Mouse (Mus musculus): ENCODE measurements around the gene Pbxip1.

The Pbxip1 gene

DNA sequence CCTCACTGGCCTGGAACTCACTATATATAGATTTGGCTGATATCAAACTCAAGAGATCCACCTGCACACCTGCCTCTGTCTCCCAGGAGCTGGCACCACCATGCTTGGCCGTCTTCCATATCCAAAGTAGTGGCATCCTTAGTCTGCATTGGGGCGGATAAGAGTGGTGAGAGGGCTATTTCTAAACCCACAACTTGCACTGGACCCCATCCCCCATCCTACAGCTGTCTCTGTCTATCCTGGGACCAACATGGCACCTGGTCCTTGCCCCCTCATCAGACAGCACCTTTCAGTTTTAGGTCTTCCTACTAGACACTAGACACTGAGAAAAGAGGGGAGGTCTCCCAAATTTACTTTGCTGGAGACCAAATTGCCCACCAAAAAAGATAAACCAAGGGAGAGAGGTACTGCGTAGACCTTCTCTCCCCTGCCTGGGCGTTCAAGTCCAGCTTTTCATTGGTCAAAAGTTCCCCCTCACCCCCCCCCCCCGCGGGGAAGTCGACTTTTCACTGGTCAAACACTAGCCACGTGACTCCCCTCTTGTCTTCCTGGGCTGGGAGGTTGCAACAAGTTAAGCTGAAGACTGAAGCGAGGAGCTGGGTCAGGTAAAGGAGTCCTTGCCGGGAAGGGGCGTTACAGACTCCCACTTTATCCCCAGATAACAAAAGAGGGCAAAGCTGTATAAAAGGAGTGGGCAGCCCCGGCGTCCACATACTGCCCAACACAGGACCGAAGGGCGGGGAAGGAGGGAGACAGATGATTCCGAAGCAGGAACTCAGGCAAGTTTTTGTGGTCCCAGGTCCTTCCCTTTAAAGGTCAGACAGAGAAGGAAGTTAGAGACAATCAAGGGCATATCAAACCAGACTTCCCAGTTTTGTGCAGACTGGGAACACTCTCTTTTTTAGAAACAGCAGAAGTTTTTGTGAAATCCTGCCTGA, at the start of gene Pbxip1:
TSS of gene Pbxip1 (plus strand) at position 531 of the 938 bp plus-strand sequence.
- peak; percentile 59 to 69 for DNase-seq

DNA sequence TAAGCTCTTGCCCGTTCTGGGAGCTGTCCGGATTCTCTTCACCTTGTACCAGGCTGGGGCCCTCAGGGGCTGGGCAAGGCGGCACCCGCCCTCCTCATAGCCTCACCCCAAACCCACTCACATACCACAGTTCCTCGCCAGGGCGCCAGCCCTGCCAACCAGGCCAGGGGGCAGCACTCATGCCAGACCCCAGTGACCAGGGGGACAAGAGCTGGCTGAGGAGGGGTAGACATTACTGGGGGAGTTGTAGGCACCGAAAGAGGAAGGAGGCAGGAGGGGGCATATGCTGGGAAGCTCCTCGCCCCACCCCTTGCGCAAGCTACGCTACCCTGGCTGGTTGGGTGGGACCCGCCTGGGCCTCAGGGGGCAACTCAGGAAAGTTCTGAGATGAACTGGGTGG, 48.9 kb upstream of the Pbxip1 start:
- DNase-seq, result no peak

DNA sequence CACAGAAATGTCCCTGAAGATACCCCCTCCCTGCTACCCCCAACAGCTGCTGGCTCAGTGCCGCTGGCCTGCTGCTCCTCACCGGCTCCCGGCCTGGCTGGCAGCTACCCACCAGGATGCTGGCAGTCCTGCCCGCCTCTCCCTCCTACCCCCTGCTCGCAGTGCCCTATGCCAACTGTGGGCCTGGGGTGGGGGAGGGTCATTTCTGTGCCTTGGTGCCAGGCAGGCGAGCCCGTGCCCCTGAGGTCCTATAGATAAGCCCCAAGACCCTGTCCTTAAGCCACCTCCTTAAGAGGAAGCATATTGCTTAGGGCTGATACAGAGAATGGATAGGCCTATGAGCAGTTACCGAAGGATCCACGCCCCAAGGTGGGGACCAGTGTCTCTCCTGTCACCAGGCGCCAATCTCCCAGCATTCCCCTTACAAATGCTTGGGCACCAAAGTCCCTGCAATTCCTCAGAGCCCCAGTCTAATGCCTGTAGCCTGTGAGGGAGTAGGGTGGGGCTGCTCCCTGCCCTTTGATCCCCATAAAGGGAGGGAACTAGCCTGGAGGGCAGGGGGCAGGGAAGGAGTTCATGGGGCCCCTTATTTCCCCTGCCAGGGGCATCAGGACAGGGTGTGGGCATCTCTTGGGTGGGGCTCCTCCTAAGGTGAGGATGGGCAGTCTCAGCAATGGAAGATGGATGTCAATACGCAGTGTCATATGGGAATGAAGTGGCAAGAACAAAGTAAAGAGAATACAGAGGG, 48.2 kb upstream of the Pbxip1 start:
- no peak for DNase-seq

DNA sequence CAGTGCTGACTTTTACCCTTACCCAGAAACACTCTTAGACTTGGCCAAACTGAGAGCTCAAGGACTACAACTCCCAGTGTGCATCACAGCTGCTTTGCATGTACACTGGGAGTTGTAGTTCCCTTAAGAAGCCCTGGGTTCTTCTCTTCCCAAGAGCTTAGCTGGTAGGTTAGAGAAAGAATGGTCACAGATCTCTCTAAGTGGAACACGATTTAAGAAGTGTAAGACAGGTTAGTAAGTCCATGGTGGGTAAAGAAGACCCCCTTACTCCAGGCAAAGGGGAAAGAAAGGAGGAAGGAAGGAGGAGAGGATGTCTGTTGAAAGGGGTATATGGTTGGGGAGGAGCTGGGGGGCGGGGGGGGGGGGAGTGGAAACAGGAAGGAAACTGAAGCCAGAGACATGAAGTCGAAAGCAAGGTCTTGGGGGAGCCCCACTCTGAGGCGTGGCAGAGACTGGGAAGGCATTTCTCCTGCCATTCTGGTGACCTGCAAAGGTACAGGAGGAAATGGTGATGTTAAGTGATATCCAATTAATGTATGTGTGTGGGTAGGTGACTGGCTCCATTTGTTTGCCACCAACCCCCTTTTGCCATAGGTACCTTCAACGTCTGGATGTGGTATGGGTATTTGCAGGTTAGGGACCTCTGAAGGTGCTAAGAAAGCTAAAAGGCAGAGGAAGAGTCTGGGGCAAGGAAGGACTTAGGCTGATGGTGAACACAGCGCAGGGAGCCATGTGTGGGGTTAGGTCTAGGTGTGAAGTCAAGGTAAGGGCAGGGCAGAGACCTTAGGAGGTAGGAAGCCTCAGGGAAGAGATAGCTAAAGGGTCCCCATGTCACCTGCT, 47.4 kb upstream of the Pbxip1 start:
- peak; percentile 40 to 60 for DNase-seq

DNA sequence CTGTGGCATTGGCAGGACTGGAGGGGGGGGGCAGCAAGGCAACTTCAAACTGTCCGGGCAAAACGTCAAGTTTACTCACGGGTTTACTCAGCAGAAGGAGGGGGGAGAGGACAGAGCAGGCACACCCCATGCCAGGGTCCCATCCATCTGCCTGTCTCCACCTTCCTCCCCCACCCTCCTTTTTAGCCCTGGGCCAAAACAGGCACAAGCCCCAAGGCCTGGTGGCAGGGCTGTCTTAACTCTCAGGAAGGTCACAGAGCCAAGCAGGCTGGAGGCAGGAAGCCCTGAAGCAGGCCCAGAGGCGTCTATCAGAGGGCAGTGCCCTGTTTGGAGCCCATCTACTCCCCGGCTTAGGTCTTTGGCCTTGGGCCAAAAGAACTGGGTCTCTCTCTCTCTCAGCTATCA, 46.4 kb upstream of the Pbxip1 start:
- no peak for DNase-seq

DNA sequence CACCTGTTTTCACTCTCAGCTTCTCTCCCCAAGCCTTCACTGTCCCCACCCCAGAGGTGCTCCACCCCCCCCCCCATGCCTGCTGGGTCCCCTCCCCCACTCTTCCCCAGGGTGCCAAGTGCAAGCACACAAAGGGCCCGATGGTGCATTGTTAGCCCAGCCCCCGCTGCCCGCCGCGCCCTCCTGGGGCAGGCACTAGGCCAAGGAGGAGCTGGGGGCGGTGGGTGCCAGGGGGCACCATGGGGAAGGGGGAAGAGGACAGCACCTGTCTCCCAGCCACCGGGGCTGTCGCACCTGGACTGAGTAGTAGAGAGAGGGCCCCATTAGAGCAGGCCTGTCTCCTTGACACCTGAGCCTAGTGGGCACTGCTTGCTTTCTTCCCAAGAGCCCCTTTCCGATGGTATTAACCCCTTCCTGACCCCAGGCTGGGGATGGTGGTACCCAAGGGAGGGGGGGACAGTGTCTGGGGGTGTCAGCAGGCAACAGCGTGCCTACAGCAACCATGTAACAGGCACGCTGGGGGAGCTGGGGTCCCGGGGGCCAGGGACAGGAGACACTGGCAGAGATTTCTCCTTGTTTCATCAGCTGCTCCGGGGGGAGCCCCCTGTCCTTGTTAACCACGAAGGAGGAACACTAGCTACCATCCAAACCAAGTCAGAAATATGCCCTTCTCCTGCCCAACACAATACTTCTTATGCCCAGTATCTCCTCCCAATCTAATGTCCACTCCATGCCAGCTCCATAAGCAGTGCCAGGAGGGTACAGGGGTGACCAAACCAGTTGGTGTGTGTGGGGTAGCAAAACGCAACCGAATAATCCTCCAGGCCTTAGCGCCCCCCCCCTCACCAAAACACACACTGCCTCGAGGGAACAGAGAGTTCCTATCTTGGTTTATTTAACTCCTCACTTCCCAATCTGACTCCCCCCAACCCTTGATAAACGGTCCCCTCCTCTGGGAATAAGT, 45.5 kb upstream of the Pbxip1 start:
- peak; percentile 37 to 66 for DNase-seq

DNA sequence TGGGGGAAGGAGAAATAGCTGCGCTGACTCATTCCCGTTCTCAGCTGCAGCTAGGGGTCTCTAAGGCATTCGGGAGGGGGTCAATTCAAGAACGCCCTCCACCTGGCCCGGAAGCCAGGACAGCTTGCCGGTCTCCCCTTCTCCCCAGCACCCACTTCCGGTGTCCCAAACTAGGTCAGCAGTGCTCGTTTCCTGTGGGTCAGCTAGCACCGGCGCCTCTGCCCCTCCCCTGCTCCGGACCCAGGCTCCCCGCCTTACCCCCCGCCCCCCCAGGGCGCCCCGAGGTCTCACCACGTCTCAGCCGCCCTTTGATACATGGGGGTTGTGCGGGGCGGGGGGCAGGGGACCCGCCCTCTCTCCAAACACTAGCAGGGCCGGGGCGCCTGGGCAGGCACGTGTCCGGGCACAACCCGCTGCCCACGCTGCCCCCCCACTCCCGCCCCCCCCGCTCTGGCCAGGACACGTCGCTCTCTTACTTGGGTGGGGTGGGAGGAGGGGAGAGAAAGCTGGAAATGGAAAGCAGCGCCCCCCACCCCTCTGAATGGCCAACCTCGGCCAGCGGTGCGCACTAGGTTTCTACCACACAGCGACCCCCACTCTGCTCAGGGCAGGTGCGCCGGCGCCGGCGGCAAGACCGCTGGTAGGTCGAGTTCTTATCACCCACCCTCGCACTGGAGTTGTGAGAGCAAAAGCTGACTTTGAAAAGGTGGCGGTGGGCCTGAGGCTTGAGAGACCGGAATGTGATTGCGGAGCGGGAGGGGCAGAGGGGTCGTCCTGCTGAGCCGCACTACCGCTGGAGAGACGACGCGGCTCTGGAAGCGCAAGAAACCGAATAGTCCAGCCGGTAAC, 44.6 kb upstream of the Pbxip1 start:
- peak in 1 of 2 experiments; percentile 35 for DNase-seq

DNA sequence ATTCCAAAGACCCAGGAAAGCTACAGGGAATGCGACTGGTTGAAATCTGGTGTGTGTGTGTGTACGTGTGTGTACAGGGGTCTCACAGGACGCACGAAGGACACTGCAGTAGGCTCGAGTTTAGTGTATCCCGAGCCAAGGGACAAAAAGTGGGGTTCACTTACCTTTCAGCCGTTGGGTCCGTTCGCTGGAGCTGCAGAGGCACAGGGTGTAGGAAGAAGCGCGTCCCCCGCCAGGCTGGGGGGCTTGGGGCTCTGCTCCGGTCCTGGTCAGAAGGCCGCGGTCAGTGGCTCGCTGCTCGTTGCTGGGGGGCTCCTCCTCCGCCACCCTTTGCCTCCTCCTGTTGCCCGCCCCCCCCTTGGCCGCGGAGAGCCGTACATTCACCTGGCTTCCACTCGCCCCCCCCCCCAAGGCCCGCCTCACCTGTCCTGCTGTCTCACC, 43.6 kb upstream of the Pbxip1 start:
- DNase-seq, result no peak

DNA sequence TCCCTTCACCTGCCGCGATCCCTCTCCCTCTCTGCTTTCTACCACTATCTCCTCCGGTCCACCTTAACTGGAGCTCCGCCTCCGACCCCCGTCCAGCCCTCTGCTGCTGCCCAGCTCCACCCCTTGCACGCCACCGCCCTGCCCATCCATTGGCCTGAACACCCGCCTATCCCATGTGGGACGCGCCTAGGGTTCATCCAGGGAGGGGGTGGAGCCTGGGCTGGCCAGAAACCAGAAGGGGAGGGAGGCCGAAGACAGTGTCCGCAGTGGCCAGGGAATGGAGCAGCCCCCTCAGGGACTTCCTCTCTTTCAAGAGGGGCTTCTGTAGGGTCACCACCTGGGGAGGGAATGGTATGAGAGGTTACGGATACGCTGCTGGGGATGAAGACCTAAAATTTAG, 42.9 kb upstream of the Pbxip1 start:
- peak; percentile 68 to 80 for DNase-seq

DNA sequence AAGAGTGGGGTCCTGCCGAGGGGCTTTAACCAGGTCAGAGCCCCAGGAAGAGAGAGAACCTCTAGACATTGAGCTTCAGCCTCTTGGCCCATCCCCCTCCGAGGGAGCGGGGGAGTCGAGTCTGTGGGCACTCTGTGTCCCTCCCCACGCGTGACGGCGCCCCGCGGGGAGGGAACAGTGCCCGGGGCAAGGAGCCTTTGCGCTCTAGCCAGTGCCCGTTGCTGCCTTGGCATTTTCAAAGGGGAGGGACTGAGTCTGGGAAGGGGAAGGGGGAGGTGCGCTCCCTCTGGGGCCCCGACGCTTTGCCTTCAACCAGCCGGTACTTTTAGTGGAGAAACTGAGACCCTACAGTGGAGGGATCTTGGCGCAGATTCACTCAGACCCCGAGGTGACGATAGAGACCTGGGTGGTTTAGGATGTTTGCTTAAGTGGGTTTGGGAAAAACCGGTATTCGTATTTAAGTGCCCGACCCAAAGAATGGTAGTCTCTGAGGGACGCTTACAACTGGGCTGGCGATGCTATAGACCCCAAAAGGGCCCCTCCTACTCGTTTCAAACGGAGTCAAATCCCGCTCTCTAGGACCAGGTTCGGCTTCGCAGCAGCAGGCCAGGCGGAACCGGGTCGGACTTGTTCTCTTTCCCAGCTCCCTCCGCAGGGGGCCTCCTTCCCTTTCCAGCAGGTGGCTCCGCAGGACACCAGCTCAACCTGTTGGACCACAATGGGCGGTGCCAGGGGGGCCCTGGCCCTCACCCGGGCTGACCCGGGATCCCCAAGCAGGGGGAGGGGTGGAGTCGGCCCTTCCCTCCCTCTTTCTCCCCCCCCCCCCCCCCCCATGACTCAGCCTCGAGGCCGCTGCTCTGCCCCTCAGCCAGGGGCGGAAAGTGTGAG, 42.3 kb upstream of the Pbxip1 start, which contains the start of gene Zbtb7b:
TSS of gene Zbtb7b (minus strand) at position 771 of the 888 bp plus-strand sequence.
- no peak for DNase-seq

DNA sequence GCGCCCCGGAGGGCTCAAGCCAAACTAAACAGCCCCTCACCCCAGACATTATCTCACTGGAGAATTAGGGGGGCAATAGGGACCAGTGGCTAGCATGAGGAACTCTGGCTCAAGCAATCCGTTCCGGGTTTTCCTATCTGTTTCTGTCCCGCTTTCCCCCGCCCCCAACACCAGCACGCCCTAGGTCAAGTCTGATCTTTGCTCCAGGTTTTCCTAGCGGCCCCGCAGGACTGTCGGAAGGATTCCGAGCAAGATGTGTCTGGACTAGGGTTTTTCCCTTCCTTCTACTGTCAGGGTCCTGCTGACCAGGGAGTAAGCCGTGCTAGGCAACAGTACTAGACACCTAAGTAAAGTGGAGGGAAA, 41.6 kb upstream of the Pbxip1 start:
- no peak for DNase-seq

DNA sequence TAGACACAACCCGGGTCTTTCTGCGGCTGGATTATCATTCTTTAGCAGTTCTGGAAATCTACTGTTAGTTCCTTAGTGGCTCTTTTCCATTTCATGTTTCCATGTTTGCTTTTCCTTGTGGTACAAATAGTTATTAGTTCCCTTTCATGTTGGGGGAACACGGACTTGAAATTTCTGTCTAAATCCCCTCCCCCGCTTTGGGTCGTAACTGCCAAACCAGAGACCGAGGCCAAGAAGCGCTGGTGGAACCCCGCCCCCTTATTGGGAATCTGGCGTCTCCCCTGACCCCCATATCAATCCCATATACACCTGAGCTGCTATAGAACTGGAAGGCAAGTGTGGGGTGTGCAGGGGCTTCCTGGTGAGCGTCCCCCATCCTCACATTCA, 41.1 kb upstream of the Pbxip1 start:
- no peak for DNase-seq

DNA sequence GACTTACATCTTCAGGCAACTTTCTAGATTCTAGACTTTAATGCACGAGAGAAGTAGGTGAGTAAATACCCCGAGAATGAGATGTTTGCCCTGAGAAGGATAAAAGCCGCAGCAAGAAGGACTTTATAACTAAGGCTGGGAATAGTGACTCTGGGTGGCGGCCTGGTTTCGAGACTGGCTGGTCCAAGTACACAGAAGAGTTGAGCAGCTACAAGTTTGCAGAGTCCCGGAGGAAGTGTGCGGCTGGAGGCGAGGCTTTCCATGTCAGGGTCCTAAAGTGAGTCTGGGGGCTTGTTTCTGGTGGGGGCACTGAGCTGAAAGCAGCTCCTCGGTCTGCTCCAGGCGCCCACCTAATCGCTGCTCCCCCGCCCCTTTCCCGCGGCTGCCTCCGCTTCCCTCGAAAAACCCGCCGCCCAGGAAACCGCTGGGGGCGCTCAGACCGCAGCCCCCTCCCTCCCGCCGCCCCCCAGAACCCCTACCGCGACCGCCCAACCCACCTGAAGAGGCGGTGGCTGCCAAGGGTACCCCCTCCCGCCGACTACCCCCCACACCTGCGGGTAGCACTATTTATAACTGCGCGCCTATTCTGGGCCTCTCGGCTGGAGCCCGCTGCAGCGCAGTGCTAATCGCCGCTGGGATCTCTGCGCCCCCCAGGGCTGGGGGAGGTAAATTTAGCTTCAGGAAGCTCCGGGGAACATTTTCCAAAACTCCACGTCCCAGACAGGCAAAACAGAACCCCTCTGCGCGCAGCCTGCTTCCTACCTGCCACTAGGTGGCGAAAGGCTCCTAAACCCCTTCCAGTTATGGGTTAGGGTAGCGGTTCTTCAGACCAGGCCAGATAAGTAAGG, 40.5 kb upstream of the Pbxip1 start:
- DNase-seq, result peak; percentile 76 to 88

DNA sequence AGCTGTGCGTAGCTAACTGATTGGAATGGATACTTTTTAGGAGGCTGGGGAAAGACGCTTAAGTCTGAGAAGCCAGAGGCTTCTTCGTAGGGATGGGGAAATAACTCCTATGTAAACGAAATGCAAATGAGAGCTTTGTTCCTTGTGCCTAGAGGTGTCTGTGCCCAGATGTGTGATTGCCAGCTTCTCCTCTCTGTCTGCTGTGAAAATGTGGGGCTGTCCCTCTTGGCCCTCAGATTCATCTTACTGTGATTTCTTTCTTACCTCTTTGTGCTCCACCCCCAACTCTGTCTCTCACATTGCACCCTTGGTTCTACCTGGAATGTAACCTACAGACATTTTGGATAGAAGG, 39.9 kb upstream of the Pbxip1 start:
- DNase-seq, result no peak

DNA sequence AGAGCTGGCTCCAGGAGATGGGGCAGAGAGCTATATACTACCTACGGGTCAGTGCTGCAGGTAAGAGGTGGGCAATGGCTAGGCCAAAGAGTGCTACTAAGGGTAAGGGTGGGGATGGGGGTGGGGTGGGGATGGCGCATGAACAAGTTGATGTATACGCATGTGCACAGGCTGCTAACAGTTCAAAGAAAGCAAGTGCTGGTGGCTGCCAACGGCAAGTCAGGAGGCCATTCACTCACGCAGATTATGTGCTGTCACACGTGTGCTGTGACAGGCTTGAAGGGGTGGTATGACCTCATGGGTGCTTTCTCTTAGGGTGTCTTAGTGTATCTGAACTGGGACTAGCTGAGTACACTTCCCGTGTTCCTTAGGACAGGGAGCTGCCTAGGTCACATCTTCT, 35.2 kb upstream of the Pbxip1 start:
- no peak for DNase-seq

DNA sequence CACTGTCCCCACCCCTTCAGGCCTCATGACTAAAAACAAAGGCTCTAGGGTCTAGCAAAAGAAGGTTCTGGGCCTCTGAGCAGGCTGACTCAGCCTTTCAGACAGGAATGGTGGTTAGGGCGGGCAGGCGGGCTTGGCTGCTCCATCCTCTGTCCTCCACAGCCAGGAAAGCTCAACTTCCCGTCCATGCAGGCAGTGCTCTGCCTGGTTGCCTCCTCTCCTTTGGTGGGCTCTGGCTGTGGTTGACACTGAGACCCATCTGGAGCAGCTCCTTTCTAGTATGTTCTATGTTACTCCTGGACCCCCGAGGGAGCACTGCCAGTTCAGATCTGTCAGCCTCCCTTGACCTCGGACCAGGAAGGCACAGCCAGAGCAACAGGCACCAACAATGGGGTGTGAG, 33.8 kb upstream of the Pbxip1 start, which contains the start of gene Lenep:
TSS of gene Lenep (minus strand) at position 101 of the 400 bp plus-strand sequence.
- DNase-seq, result no peak

DNA sequence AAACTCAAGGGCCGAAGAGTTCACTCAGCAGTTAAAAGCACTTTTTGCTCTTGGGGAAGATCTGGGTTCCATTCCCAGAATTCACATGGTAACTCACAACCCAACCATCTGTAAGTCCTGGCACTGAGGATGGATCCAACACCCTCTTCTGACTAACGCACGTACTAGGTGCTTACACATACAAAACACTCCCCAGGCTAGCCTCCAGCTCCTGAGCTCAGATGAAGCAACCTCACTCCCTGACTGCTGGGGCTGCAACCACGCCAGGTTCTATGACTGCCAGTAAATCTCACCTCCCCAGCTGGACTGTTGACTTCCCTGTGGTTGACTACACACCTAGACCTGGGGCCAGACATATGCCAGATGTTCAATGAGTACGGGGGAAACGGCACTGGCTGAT, 29.6 kb upstream of the Pbxip1 start:
- no peak for DNase-seq

DNA sequence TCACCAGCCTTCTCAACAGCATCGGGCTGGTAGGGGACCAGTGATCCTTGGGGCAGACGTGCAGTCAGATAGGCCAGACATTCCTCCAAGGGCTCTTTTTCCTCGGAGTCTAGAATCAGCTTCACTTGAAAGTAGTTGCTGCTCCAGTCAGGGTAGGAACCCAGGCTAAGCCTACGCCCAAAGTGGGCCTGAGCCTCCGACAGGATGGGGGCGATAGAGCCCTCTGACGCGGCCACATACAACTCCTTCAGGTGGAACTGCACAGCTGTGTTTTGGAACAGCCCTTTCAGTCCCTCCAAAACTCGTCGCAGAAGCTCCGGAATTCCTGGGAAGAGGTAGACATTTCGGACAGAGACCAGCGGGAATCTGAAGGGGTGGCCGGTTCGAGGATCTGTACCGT, 28.1 kb upstream of the Pbxip1 start:
- no peak for DNase-seq

DNA sequence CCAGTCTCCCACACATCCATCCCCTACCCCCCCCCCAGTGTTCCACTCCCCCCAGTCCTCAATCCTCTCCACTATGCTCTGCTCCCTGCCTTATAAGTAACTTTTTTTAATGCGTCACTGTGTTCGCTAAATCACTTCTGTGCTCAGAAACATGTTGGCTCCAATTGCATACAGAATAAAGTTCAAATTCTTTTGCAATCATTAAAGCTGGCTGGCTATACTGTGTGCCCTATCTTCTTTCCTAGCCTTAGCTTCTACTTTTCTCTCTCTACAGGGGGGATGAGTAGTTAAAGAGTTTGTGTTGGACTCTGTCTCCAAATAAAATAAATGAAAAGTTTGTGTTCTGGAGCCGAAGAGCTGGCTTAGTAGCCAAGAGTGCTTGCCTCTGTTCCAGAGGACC, 26.8 kb upstream of the Pbxip1 start:
- DNase-seq, result no peak

All from thymus, postnatal 36 days (tissue).